Mouse (Mus musculus) small intestine, adult 2 months (tissue): ENCODE data around the gene Hist1h4j.
"Not testable (repeated sequence)": the region's sequence is repeated elsewhere in the genome, so short reads cannot be mapped to it uniquely, and the experiment has no call there.

Experiments
- CTCF ChIP-seq: fragments of 200-500 bp; IDR thresholded peaks from 2 replicates; pipeline ENCODE4 v1.5.1; 2012; ENCODE audit warnings: low read depth, mild to moderate bottlenecking, control low read depth, inconsistent platforms, low read length, moderate library complexity, mixed read lengths; ENCODE audit not compliant: insufficient replicate concordance, insufficient read length; ENCODE audit errors: extremely low read depth
- POLR2A ChIP-seq: fragments of 200-500 bp; IDR thresholded peaks from 2 replicates; pipeline ENCODE4 v1.6.1; 2012; ENCODE audit warnings: low read depth, mild to moderate bottlenecking, control low read depth, inconsistent platforms, low read length, moderate library complexity

GRCm38 (mm10) chr13:21750159-21751017 is 15.5 kb downstream of the Hist1h4j start, which contains the start of gene Hist1h4k:
- TF ChIP-seq CTCF, result not testable (repeated sequence)
- TF ChIP-seq POLR2A, result peak; percentile 89
